Mouse (Mus musculus) liver, embryonic 14.5 days (tissue): ENCODE results near the gene Pnmt.

Experiments
- CTCF ChIP-seq: IDR thresholded peaks from 2 replicates; pipeline ENCODE4 v1.5.1; 2016; ENCODE audit warnings: antibody characterized with exemption, low read depth, control low read depth
- EP300 ChIP-seq: IDR thresholded peaks from 2 replicates; pipeline ENCODE4 v1.6.1; 2016; ENCODE audit warnings: antibody characterized with exemption, low read depth

GRCm38 (mm10) chr11:98406621-98407020 lies 20.4 kb downstream of the Pnmt start:
- TF ChIP-seq EP300 (no peak), CTCF (no peak)
